Mouse (Mus musculus) heart, adult 2 months (tissue): ENCODE measurements around the gene Haus8.

Experiments
- CTCF ChIP-seq: fragments of 200-600 bp; IDR thresholded peaks from 2 replicates; pipeline ENCODE4 v1.8.1; 2022; ENCODE audit warnings: antibody characterized with exemption, mild to moderate bottlenecking, moderate library complexity
- POLR2A ChIP-seq: fragments of 200-500 bp; IDR thresholded peaks from 2 replicates; pipeline ENCODE4 v1.6.1; 2011; ENCODE audit warnings: mild to moderate bottlenecking, low read depth, low read length, control low read depth; ENCODE audit not compliant: insufficient read depth

GRCm38 (mm10) chr8:71261234-71261633, 11.5 kb downstream of the Haus8 start:
- TF ChIP-seq CTCF (peak; percentile 66), POLR2A (no peak)
